ENCODE assay signal across 19 mouse cellular contexts in genomic region chr10:9640678-9641077, GRCm38 (mm10). TPM values are rescaled to one million over a fixed set of nuclear protein-coding genes. Genes with fewer than 3 reads are reported as not detected.
"Had no signal": no experiment of that assay in that cellular context is flagged by ENCODE, and none has a peak within 500 bp of the region (broad histone marks: within the 10 kb centered on the region; RNA-seq: fewer than 3 reads in every experiment).

No protein-coding gene starts in this region.

- H3K4me1 ChIP-seq: limb, embryonic 13.5 days had no signal

- H3K36me3 ChIP-seq: intestine, embryonic 15.5 days; limb, embryonic 13.5 days; midbrain, embryonic 10.5 days; neural tube, embryonic 15.5 days had no signal

- H3K4me3 ChIP-seq: intestine, embryonic 15.5 days; layer of hippocampus, adult 2 months; limb, embryonic 13.5 days; midbrain, embryonic 10.5 days; myocyte; neural tube, embryonic 15.5 days had no signal

- H3K9ac ChIP-seq: intestine, embryonic 15.5 days; limb, embryonic 13.5 days; liver, embryonic 14.5 days; neural tube, embryonic 15.5 days had no signal

- H3K27ac ChIP-seq: intestine, embryonic 15.5 days; kidney, postnatal 0 days; layer of hippocampus, adult 2 months; limb, embryonic 13.5 days; liver, embryonic 14.5 days; midbrain, embryonic 10.5 days; neural tube, embryonic 15.5 days had no signal

- ATAC-seq: intestine, embryonic 15.5 days had no signal

- H3K9me3 ChIP-seq: intestine, embryonic 15.5 days; limb, embryonic 13.5 days; midbrain, embryonic 10.5 days; neural tube, embryonic 15.5 days had no signal

- H3K27me3 ChIP-seq: intestine, embryonic 15.5 days; limb, embryonic 13.5 days; neural tube, embryonic 15.5 days had no signal

- H3K4me2 ChIP-seq: intestine, embryonic 15.5 days; limb, embryonic 13.5 days; neural tube, embryonic 15.5 days had no signal

- DNase-seq: kidney, adult 8-10 months; kidney, postnatal 36 days; left cerebral cortex, postnatal 4 days; lung, adult 18-20 months; lung, postnatal 36 days; midbrain, embryonic 14.5 days; right cerebral cortex, postnatal 4 days; spleen, adult 18-20 months; thymus, adult 2 months; thymus, postnatal 25 days had no signal

RNA-seq across cellular contexts. Expression of gene Samd5, which starts 34.3 kb away (rescaled TPM):
- total RNA-seq: megakaryocyte, adult 5-6 weeks had no signal
- polyA plus RNA-seq: myocyte had no signal
